9 mouse cellular contexts compared by ENCODE assay signal in genomic region chr11:59135051-59135820, GRCm38 (mm10). TPM values are rescaled to one million over a fixed set of nuclear protein-coding genes. Genes with fewer than 3 reads are reported as not detected.
A peak's percentile ranks its signal among the peaks of the same experiment; 100 is the strongest.
DNase-seq lines count a peak whose midpoint lies in the region; ATAC-seq lines count a peak whose summit lies in the region.
"Had no signal": no experiment of that assay in that cellular context is flagged by ENCODE, and none has a peak within 500 bp of the region (broad histone marks: within the 10 kb centered on the region; RNA-seq: fewer than 3 reads in every experiment).

No protein-coding gene starts in this region.

- H3K4me1 ChIP-seq in lung, embryonic 15.5 days: peaks cover 13% of the 10 kb centered on the region; the same call in 1 of the 2 replicates
- peaks cover 3% of the 10 kb centered on the region; the same call in 1 of the 2 replicates for H3K4me1 ChIP-seq in forebrain, embryonic 15.5 days
- peaks cover 11% of the 10 kb centered on the region for H3K4me1 ChIP-seq in limb, embryonic 12.5 days (replicated peaks)
- H3K4me1 ChIP-seq in stomach, embryonic 15.5 days: peaks cover 7% of the 10 kb centered on the region; the same call in 1 of the 2 replicates

- H3K9ac ChIP-seq in lung, embryonic 15.5 days: no peak overlapping the region
- H3K9ac ChIP-seq in forebrain, embryonic 15.5 days (replicated peaks): 0 out of 2 replicates have a peak overlapping the region, but pooled peaks have one; percentile 1
- H3K9ac ChIP-seq in limb, embryonic 12.5 days (replicated peaks): no peak overlapping the region
- no peak overlapping the region for H3K9ac ChIP-seq in stomach, embryonic 15.5 days

- WGBS in lung, embryonic 15.5 days: 5% methylated on average over 55 of the region's 55 CpGs
- WGBS in forebrain, embryonic 15.5 days: 5% methylated on average over 55 of the region's 55 CpGs
- WGBS in limb, embryonic 12.5 days: 7% methylated on average over 55 of the region's 55 CpGs
- 9% methylated on average over 55 of the region's 55 CpGs for WGBS in stomach, embryonic 15.5 days

- no peak for ATAC-seq in lung, embryonic 15.5 days (ENCODE audit: borderline replicate concordance, extremely low read depth, low FRiP score, low TSS enrichment)
- no peak for ATAC-seq in forebrain, embryonic 15.5 days (replicated peaks)
- no peak for ATAC-seq in limb, embryonic 12.5 days (ENCODE audit: insufficient number of reproducible peaks, insufficient read depth, low FRiP score, low TSS enrichment, low read depth)
- ATAC-seq in stomach, embryonic 15.5 days (ENCODE audit: insufficient read depth, low FRiP score, low read depth): no peak

- peak overlapping the region; percentile 21 for H3K4me3 ChIP-seq in lung, embryonic 15.5 days
- H3K4me3 ChIP-seq in forebrain, embryonic 15.5 days: peak overlapping the region; percentile 25
- H3K4me3 ChIP-seq in limb, embryonic 12.5 days (replicated peaks): peak overlapping the region; percentile 26
- H3K4me3 ChIP-seq in stomach, embryonic 15.5 days (replicated peaks): peak overlapping the region; percentile 19
- H3K4me3 ChIP-seq: erythroblast, embryonic 14.5 days had no signal

- DNase-seq in lung, postnatal 10 days: no peak
- no peak for DNase-seq in left cerebral cortex, adult 8-10 months (ENCODE audit: low spot score in 2 of 2)
- no peak for DNase-seq in gastrocnemius, postnatal 36 days
- no peak for DNase-seq in layer of hippocampus, adult 18-20 months (ENCODE audit: low spot score in 2 of 2)

- no peak overlapping the region for H3K27ac ChIP-seq in lung, embryonic 15.5 days
- no peak overlapping the region for H3K27ac ChIP-seq in forebrain, embryonic 15.5 days (replicated peaks)
- H3K27ac ChIP-seq in limb, embryonic 12.5 days: no peak overlapping the region
- no peak overlapping the region for H3K27ac ChIP-seq in stomach, embryonic 15.5 days

- H3K4me2 ChIP-seq in lung, embryonic 15.5 days: peak overlapping the region; percentile 46
- H3K4me2 ChIP-seq in forebrain, embryonic 15.5 days (replicated peaks): peak overlapping the region; percentile 40
- peak overlapping the region; percentile 48 for H3K4me2 ChIP-seq in limb, embryonic 12.5 days
- H3K4me2 ChIP-seq in stomach, embryonic 15.5 days: peak overlapping the region; percentile 50

- H3K9me3 ChIP-seq in lung, embryonic 15.5 days: no peaks in the 10 kb centered on the region
- H3K9me3 ChIP-seq in forebrain, embryonic 15.5 days: no peaks in the 10 kb centered on the region
- no peaks in the 10 kb centered on the region for H3K9me3 ChIP-seq in limb, embryonic 12.5 days
- no peaks in the 10 kb centered on the region for H3K9me3 ChIP-seq in stomach, embryonic 15.5 days

- peaks cover 66% of the 10 kb centered on the region for H3K27me3 ChIP-seq in lung, embryonic 15.5 days
- peaks cover 54% of the 10 kb centered on the region for H3K27me3 ChIP-seq in forebrain, embryonic 15.5 days
- H3K27me3 ChIP-seq in limb, embryonic 12.5 days: peaks cover 90% of the 10 kb centered on the region
- peaks cover 54% of the 10 kb centered on the region for H3K27me3 ChIP-seq in stomach, embryonic 15.5 days (replicated peaks)

- intact Hi-C loops in gastrocnemius, postnatal 36 days (cut with DNase I): no loop called here

- no peaks in the 10 kb centered on the region for H3K36me3 ChIP-seq in lung, embryonic 15.5 days
- H3K36me3 ChIP-seq in forebrain, embryonic 15.5 days: no peaks in the 10 kb centered on the region
- H3K36me3 ChIP-seq in limb, embryonic 12.5 days: no peaks in the 10 kb centered on the region
- H3K36me3 ChIP-seq in stomach, embryonic 15.5 days: no peaks in the 10 kb centered on the region

RNA-seq across cellular contexts. Expression of gene Obscn, which starts 1.0 kb away (rescaled TPM):
- 1.9 and 3.0 TPM in 2 replicates for polyA plus RNA-seq in lung, embryonic 15.5 days (2015; fragmentation: Nextera tagmentation; extraction: Ambion mirVana)
- 0.06 and 0.19 TPM in 2 replicates for polyA plus RNA-seq in forebrain, embryonic 15.5 days (2015; fragmentation: Nextera tagmentation; extraction: Ambion mirVana)
- polyA plus RNA-seq in limb, embryonic 12.5 days (2016; fragmentation: Nextera tagmentation; extraction: Ambion mirVana): 0.70 and 1.00 TPM in 2 replicates
- polyA plus RNA-seq in stomach, embryonic 15.5 days (2015; fragmentation: Nextera tagmentation; extraction: Ambion mirVana): 0.73 and 0.80 TPM in 2 replicates
- 1 to 10 TPM; 5.3 to 5.8 (median 5.7) TPM for total RNA-seq in left cerebral cortex, adult 8-10 months (2022)
- total RNA-seq in gastrocnemius, postnatal 36 days (2021): 1,000 to 10,000 TPM; 1,369 to 1,614 TPM
- 1 to 10 TPM in 1 of 2 experiments, under 1 TPM in 1; 0.91 to 1.7 TPM for total RNA-seq in layer of hippocampus, adult 18-20 months (2021)

RNA-seq across cellular contexts. Expression of gene Iba57, which starts 28.3 kb away (rescaled TPM):
- polyA plus RNA-seq in lung, embryonic 15.5 days (2015; fragmentation: Nextera tagmentation; extraction: Ambion mirVana): 4.5 and 5.3 TPM in 2 replicates
- 6.8 and 7.1 TPM in 2 replicates for polyA plus RNA-seq in forebrain, embryonic 15.5 days (2015; fragmentation: Nextera tagmentation; extraction: Ambion mirVana)
- polyA plus RNA-seq in limb, embryonic 12.5 days (2016; fragmentation: Nextera tagmentation; extraction: Ambion mirVana): 4.5 and 5.0 TPM in 2 replicates
- 6.2 and 7.7 TPM in 2 replicates for polyA plus RNA-seq in stomach, embryonic 15.5 days (2015; fragmentation: Nextera tagmentation; extraction: Ambion mirVana)
- 1 to 10 TPM; 6.4 to 7.9 (median 7.1) TPM for total RNA-seq in left cerebral cortex, adult 8-10 months (2022)
- 10 to 100 TPM in 1 of 2 experiments, 1 to 10 TPM in 1; 7.4 to 10.4 TPM for total RNA-seq in gastrocnemius, postnatal 36 days (2021)
- 1 to 10 TPM; 6.7 TPM for total RNA-seq in layer of hippocampus, adult 18-20 months (2021)

RNA-seq across cellular contexts. Expression of gene Gjc2, which starts 47.8 kb away (rescaled TPM):
- polyA plus RNA-seq in lung, embryonic 15.5 days (2015; fragmentation: Nextera tagmentation; extraction: Ambion mirVana): 0.56 and 0.60 TPM in 2 replicates
- polyA plus RNA-seq in forebrain, embryonic 15.5 days (2015; fragmentation: Nextera tagmentation; extraction: Ambion mirVana): 0.11 and 0.20 TPM in 2 replicates
- 0.65 and 1.2 TPM in 2 replicates for polyA plus RNA-seq in limb, embryonic 12.5 days (2016; fragmentation: Nextera tagmentation; extraction: Ambion mirVana)
- polyA plus RNA-seq in stomach, embryonic 15.5 days (2015; fragmentation: Nextera tagmentation; extraction: Ambion mirVana): 1.2 and 1.7 TPM in 2 replicates
- 10 to 100 TPM; 13.7 to 17.5 (median 16.0) TPM for total RNA-seq in left cerebral cortex, adult 8-10 months (2022)
- under 1 TPM; 0.23 to 0.42 TPM for total RNA-seq in gastrocnemius, postnatal 36 days (2021)
- total RNA-seq in layer of hippocampus, adult 18-20 months (2021): 10 to 100 TPM; 11.9 to 13.6 TPM

RNA-seq across cellular contexts. Expression of gene Guk1, which starts 56.8 kb away (rescaled TPM):
- polyA plus RNA-seq in lung, embryonic 15.5 days (2015; fragmentation: Nextera tagmentation; extraction: Ambion mirVana): 131 and 141 TPM in 2 replicates
- polyA plus RNA-seq in forebrain, embryonic 15.5 days (2015; fragmentation: Nextera tagmentation; extraction: Ambion mirVana): 176 and 183 TPM in 2 replicates
- 121 and 130 TPM in 2 replicates for polyA plus RNA-seq in limb, embryonic 12.5 days (2016; fragmentation: Nextera tagmentation; extraction: Ambion mirVana)
- polyA plus RNA-seq in stomach, embryonic 15.5 days (2015; fragmentation: Nextera tagmentation; extraction: Ambion mirVana): 115 and 121 TPM in 2 replicates
- total RNA-seq in left cerebral cortex, adult 8-10 months (2022): 100 to 1,000 TPM; 137 to 150 (median 141) TPM
- 10 to 100 TPM; 21.2 to 24.7 TPM for total RNA-seq in gastrocnemius, postnatal 36 days (2021)
- total RNA-seq in layer of hippocampus, adult 18-20 months (2021): 100 to 1,000 TPM; 148 to 152 TPM
